Mouse (Mus musculus) small intestine, adult 2 months (tissue): ENCODE data around the gene Cobl.

ENCODE experiments used
- CTCF ChIP-seq: fragments of 200-500 bp; IDR thresholded peaks from 2 replicates; pipeline ENCODE4 v1.5.1; 2012; ENCODE audit warnings: low read depth, mild to moderate bottlenecking, control low read depth, inconsistent platforms, low read length, moderate library complexity, mixed read lengths; ENCODE audit not compliant: insufficient replicate concordance, insufficient read length; ENCODE audit errors: extremely low read depth
- POLR2A ChIP-seq: fragments of 200-500 bp; IDR thresholded peaks from 2 replicates; pipeline ENCODE4 v1.6.1; 2012; ENCODE audit warnings: low read depth, mild to moderate bottlenecking, control low read depth, inconsistent platforms, low read length, moderate library complexity

- TF ChIP-seq CTCF (no peak), POLR2A (no peak)
Observed at GRCm38 (mm10) chr11:12331997-12332396, 132.8 kb downstream of the Cobl start.
